Mouse (Mus musculus) cerebellum, adult 2 months (tissue): ENCODE results near the gene Wdr25. TPM values are rescaled to one million over a fixed set of nuclear protein-coding genes. Genes with fewer than 3 reads are reported as not detected.

Experiments
- DNase-seq, 2 experiments: peaks; one replicate each; pipeline ENCODE4 v3.0.0; 2021
- H3K27ac ChIP-seq: fragments of 200-500 bp; 2 replicates; pipeline ENCODE4 v1.5.1; 2012; ENCODE audit warnings: low read length, control low read depth, inconsistent platforms; ENCODE audit not compliant: insufficient read depth
- H3K27me3 ChIP-seq: fragments of 200-500 bp; 2 replicates; pipeline ENCODE4 v1.6.1; 2012; ENCODE audit warnings: inconsistent platforms, mild to moderate bottlenecking, low read length, moderate library complexity; ENCODE audit not compliant: control insufficient read depth, insufficient read depth
- H3K4me1 ChIP-seq: fragments of 200-500 bp; 2 replicates; pipeline ENCODE4 v1.6.1; 2011; ENCODE audit warnings: low read length; ENCODE audit not compliant: control insufficient read depth, insufficient read depth
- H3K4me3 ChIP-seq: fragments of 200-500 bp; replicated peaks from 2 replicates; pipeline ENCODE3; 2011; ENCODE audit warnings: mild to moderate bottlenecking, low read depth, low read length, control low read depth; ENCODE audit not compliant: insufficient read depth
- CTCF ChIP-seq: fragments of 200-500 bp; IDR thresholded peaks from 2 replicates; pipeline ENCODE4 v1.5.1; 2011; ENCODE audit warnings: low read depth, mild to moderate bottlenecking, control low read depth, low read length, moderate library complexity, borderline replicate concordance; ENCODE audit not compliant: insufficient read depth
- POLR2A ChIP-seq: fragments of 200-500 bp; IDR thresholded peaks from 2 replicates; pipeline ENCODE4 v1.6.1; 2011; ENCODE audit warnings: low read length, control low read depth, borderline replicate concordance; ENCODE audit not compliant: insufficient read depth
- WGBS: fragments of 180-500 bp; shearing (Covaris S2); methylation state at CpG from one replicate; pipeline ENCODE4 v1.1.7; 2018; 5-methylcytosine and 5-hydroxymethylcytosine counted together
- polyA plus RNA-seq: library from polyadenylated mRNA; depleted of rRNA; stranded (reverse); fragments of >200 nt; gene quantifications from 2 replicates; pipeline ENCODE4 v1.2.3, GENCODE M21; 2012

The Wdr25 gene
- polyA plus RNA-seq, 1 experiment = 16.0 TPM

- Histone ChIP-seq H3K27me3 (peaks cover 1% of the 10 kb centered on the region; the same call in 1 of the 2 replicates), H3K4me1 (no peaks in the 10 kb centered on the region; the same call in 1 of the 2 replicates), H3K4me3 (no peak overlapping the region), H3K27ac (no peak overlapping the region)
- no peak for TF ChIP-seq CTCF
- no peak for TF ChIP-seq POLR2A
- WGBS = 40% methylated on average over 14 of the region's 14 CpGs
- no peak for DNase-seq
Observed at GRCm38 (mm10) chr12:108981941-108982683, 88.7 kb downstream of the Wdr25 start.

- Histone ChIP-seq H3K4me1 (no peaks in the 10 kb centered on the region; the same call in 1 of the 2 replicates), H3K4me3 (no peak overlapping the region), H3K27ac (no peak overlapping the region), H3K27me3 (peaks cover 1% of the 10 kb centered on the region; the same call in 1 of the 2 replicates)
- WGBS = 72% methylated on average over 6 of the region's 6 CpGs
- no peak for DNase-seq
- no peak for TF ChIP-seq CTCF
- no peak for TF ChIP-seq POLR2A
Observed at GRCm38 (mm10) chr12:108982684-108982960, 89.2 kb downstream of the Wdr25 start.

GRCm38 (mm10) chr12:108983496-108983895 lies 90.1 kb downstream of the Wdr25 start:
- TF ChIP-seq CTCF = no peak
- 97% methylated on average over 6 of the region's 6 CpGs for WGBS
- H3K4me3 ChIP-seq = no peak overlapping the region
- H3K27me3 ChIP-seq = peaks cover 1% of the 10 kb centered on the region; the same call in 1 of the 2 replicates
- no peaks in the 10 kb centered on the region; the same call in 1 of the 2 replicates for H3K4me1 ChIP-seq
- no peak for DNase-seq
- H3K27ac ChIP-seq = no peak overlapping the region

GRCm38 (mm10) chr12:108984471-108984870 lies 91.0 kb downstream of the Wdr25 start:
- TF ChIP-seq POLR2A (no peak), CTCF (no peak)
- Histone ChIP-seq H3K4me1 (no peaks in the 10 kb centered on the region; the same call in 1 of the 2 replicates), H3K27ac (no peak overlapping the region), H3K4me3 (no peak overlapping the region), H3K27me3 (peaks cover 1% of the 10 kb centered on the region; the same call in 1 of the 2 replicates)
- 59% methylated on average over 8 of the region's 8 CpGs for WGBS
- no peak for DNase-seq

- 87% methylated on average over 6 of the region's 6 CpGs for WGBS
- Histone ChIP-seq H3K27ac (no peak overlapping the region), H3K4me1 (no peaks in the 10 kb centered on the region; the same call in 1 of the 2 replicates), H3K27me3 (peaks cover 1% of the 10 kb centered on the region; the same call in 1 of the 2 replicates), H3K4me3 (no peak overlapping the region)
- no peak for DNase-seq
- TF ChIP-seq CTCF (no peak), POLR2A (no peak)
Observed at GRCm38 (mm10) chr12:108985025-108985424, 91.6 kb downstream of the Wdr25 start.

- Histone ChIP-seq H3K4me1 (no peaks in the 10 kb centered on the region; the same call in 1 of the 2 replicates), H3K27ac (no peak overlapping the region), H3K4me3 (no peak overlapping the region), H3K27me3 (peaks cover 1% of the 10 kb centered on the region; the same call in 1 of the 2 replicates)
- TF ChIP-seq CTCF (no peak), POLR2A (no peak)
- DNase-seq = no peak
- 81% methylated on average over 9 of the region's 9 CpGs for WGBS
Observed at GRCm38 (mm10) chr12:108987448-108987847, 94.0 kb downstream of the Wdr25 start.

GRCm38 (mm10) chr12:108990425-108990824 lies 97.0 kb downstream of the Wdr25 start:
- no peaks in the 10 kb centered on the region for H3K27me3 ChIP-seq
- H3K27ac ChIP-seq = no peak overlapping the region
- H3K4me1 ChIP-seq = no peaks in the 10 kb centered on the region
- WGBS = 94% methylated on average over 9 of the region's 9 CpGs
- no peak for TF ChIP-seq CTCF
- TF ChIP-seq POLR2A = no peak
- no peak overlapping the region for H3K4me3 ChIP-seq
- DNase-seq = no peak

- WGBS = 95% methylated on average over 2 of the region's 2 CpGs
- no peak overlapping the region for H3K4me3 ChIP-seq
- H3K27ac ChIP-seq = no peak overlapping the region
- no peaks in the 10 kb centered on the region for H3K27me3 ChIP-seq
- no peak for DNase-seq
- no peak for TF ChIP-seq POLR2A
- no peak for TF ChIP-seq CTCF
- peaks cover 9% of the 10 kb centered on the region for H3K4me1 ChIP-seq
Observed at GRCm38 (mm10) chr12:108993046-108993445, 99.6 kb downstream of the Wdr25 start.
